Mouse (Mus musculus) adipose tissue, adult 10 weeks (tissue): Measurements from ENCODE around the gene Gm7073. TPM values are rescaled to one million over a fixed set of nuclear protein-coding genes. Genes with fewer than 3 reads are reported as not detected.

Source experiments
- polyA plus RNA-seq: library from polyadenylated mRNA; stranded (reverse); fragments of 350-450 nt; fragmentation: Illumina TruSeq; extraction: RNeasy Lipid Tissue Mini Kit (QIAGEN cat#74804); gene quantifications from one replicate; pipeline ENCODE4 v1.2.3, GENCODE M21; 2014; ENCODE audit warnings: low read depth, low replicate concordance

Gene Gm7073
- not detected for polyA plus RNA-seq

GRCm38 (mm10) chrX:60539149-60539548 is at the start of gene Gm7073:
Gm7073 (minus strand) TSS chrX:60539249.

Other genes with a start within 250 kb of the Gm7073 start
- gene Atp11c, start 53.4 kb upstream of the Gm7073 start, polyA plus RNA-seq = 8.1 TPM